Mouse (Mus musculus) lung, adult 18-20 months (tissue): ENCODE results near the gene Esf1.
"Not testable (repeated sequence)": the region's sequence is repeated elsewhere in the genome, so short reads cannot be mapped to it uniquely, and the experiment has no call there.

Experiments
- DNase-seq, 2 experiments: peaks; one replicate each; pipeline ENCODE4 v3.0.0; 2022; ENCODE audit warnings: mixed read lengths in 2 of 2

Esf1 gene

DNA sequence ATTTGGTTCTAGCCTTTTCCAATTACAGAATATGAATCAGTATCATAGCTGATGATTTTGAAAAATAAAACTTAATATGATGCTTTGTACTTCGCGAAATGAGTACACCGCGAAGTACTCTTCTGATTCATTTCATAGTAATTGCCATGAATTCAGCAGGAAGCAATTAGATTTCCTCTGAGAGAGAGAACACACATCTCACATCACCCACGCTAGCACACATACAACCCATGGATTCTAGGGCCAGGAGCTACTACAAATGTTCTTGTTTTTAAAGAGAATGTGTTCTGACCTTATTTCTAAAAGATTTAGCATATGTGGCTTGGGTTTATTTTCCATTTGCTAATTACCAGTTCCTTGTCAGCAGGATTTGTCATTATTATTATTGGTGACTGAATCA lies 76.9 kb downstream of the Esf1 start:
- DNase-seq = no peak

- no peak for DNase-seq
Observed at GRCm38 (mm10) chr2:140084245-140084644, 86.1 kb downstream of the Esf1 start.

DNA sequence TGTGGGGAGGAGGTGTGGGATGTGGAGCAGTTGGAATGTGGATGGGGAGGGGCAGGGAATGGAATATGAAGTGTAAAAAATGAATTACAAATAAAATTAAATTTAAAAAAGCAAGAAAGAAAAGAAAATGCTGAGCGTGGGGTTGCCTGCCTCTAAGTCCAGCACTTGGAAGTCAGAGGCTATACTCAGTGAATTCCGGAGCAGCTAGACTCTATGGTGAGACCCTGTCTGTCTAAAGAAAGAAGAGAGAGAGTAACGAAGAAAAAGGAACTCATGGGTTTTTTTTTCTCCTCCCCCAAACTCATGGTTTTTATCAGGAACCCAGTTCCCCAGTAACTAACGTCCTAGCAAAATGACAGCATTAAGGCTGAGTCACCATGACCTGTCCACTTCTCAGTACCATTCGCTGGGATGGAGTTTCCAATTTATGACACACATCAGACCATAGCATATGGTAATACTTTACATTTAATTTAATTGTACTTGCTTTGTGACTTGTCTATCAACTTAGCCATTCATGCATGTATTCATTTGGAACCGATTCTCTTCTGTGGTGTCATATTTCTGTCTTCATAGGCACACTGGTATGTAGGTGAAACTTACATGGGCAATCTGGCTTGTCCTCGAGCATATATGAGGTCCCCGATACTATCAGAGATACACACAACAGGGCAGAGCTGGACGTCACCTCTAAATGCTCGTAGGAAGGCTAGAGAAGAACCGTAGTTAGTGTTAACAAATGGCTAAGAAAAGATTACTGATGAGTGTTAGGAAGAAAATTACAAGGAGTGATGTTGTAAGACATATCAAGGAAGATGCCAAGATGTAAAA lies 89.4 kb downstream of the Esf1 start:
- no peak for DNase-seq

DNA sequence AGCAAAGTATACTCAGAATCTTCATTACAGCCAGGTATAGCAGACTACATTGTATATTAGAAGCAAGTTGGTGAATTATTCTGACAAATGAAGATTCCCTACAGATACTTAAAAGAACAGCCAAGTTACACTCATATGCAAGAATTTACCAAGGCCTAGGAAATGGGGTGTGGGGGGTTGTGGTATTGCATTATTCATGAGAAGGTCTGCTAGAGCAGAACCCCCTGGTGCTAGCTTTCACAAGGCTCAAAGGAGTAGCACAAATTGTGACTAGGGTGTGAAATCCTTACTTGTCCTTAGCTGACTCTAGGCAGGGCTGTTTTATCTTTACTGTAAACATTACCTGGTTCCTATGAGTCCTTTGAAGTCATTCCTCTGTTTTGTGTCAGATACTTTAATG lies 91.1 kb downstream of the Esf1 start:
- DNase-seq = not testable (repeated sequence)

GRCm38 (mm10) chr2:140078600-140079280 lies 91.6 kb downstream of the Esf1 start:
- DNase-seq = no peak

- DNase-seq = no peak
Observed at GRCm38 (mm10) chr2:140077476-140077875, 92.9 kb downstream of the Esf1 start.

GRCm38 (mm10) chr2:140075150-140075549 lies 95.2 kb downstream of the Esf1 start:
- DNase-seq = no peak
